In genomic region chr6:67069800-67070315, GRCm38 (mm10) we compare ENCODE assay signal across 8 mouse cellular contexts. TPM values are rescaled to one million over a fixed set of nuclear protein-coding genes. Genes with fewer than 3 reads are reported as not detected.
A peak's percentile ranks its signal among the peaks of the same experiment; 100 is the strongest.
DNase-seq lines count a peak whose midpoint lies in the region; ATAC-seq and TF ChIP-seq lines count a peak whose summit lies in the region.
"Had no signal": no experiment of that assay in that cellular context is flagged by ENCODE, and none has a peak within 500 bp of the region (broad histone marks: within the 10 kb centered on the region; RNA-seq: fewer than 3 reads in every experiment).

No protein-coding gene starts in this region.

- no peak overlapping the region for H3K4me3 ChIP-seq in hindbrain, embryonic 16.5 days (ENCODE audit: low read length)
- H3K4me3 ChIP-seq in hindbrain, embryonic 14.5 days (replicated peaks; ENCODE audit: low read length): no peak overlapping the region
- H3K4me3 ChIP-seq in ES-Bruce4 (ENCODE audit: low read depth, low read length): 0 out of 2 replicates have a peak overlapping the region, but pooled peaks have one; percentile 3
- H3K4me3 ChIP-seq in lung, postnatal 0 days (ENCODE audit: low read depth, low read length): no peak overlapping the region
- H3K4me3 ChIP-seq: limb, embryonic 13.5 days had no signal

- no peak for TF ChIP-seq EP300 in ES-Bruce4 (IDR thresholded peaks at IDR 0.05; ENCODE audit: insufficient read depth, low read depth, low read length)
- TF ChIP-seq EP300 in lung, postnatal 0 days (IDR thresholded peaks at IDR 0.05): no peak

- 58% methylated on average over 9 of the region's 9 CpGs for WGBS in hindbrain, embryonic 16.5 days
- WGBS in hindbrain, embryonic 14.5 days: 69% methylated on average over 9 of the region's 9 CpGs
- WGBS in lung, postnatal 0 days: 43% methylated on average over 9 of the region's 9 CpGs

- TF ChIP-seq POLR2A in ES-Bruce4 (IDR thresholded peaks at IDR 0.05; ENCODE audit: insufficient read depth, low read length): no peak

- TF ChIP-seq CTCF in ES-Bruce4 (IDR thresholded peaks at IDR 0.05; ENCODE audit: low read depth, low read length): no peak
- TF ChIP-seq CTCF in lung, postnatal 0 days (IDR thresholded peaks at IDR 0.05): no peak

- ATAC-seq in hindbrain, embryonic 16.5 days: peak; percentile 81
- no peak; the same call in 1 of the 2 replicates for ATAC-seq in hindbrain, embryonic 14.5 days (ENCODE audit: low FRiP score)
- ATAC-seq in lung, postnatal 0 days: peak; percentile 69
- no peak for ATAC-seq in erythroblast, adult 5-6 weeks (replicated peaks; ENCODE audit: low FRiP score, poor library complexity, severe bottlenecking)

- H3K4me2 ChIP-seq in hindbrain, embryonic 16.5 days (ENCODE audit: low read length): no peak overlapping the region
- H3K4me2 ChIP-seq in hindbrain, embryonic 14.5 days (replicated peaks): no peak overlapping the region
- no peak overlapping the region for H3K4me2 ChIP-seq in lung, postnatal 0 days (replicated peaks; ENCODE audit: low read depth, low read length)
- H3K4me2 ChIP-seq: limb, embryonic 13.5 days had no signal

- H3K4me1 ChIP-seq in hindbrain, embryonic 16.5 days (ENCODE audit: control insufficient read depth, insufficient read depth, low read depth, low read length): no peaks in the 10 kb centered on the region
- no peaks in the 10 kb centered on the region for H3K4me1 ChIP-seq in hindbrain, embryonic 14.5 days (replicated peaks; ENCODE audit: control insufficient read depth, insufficient read depth, low read length)
- H3K4me1 ChIP-seq in ES-Bruce4 (ENCODE audit: control insufficient read depth, insufficient read depth, low read length): peaks cover 3% of the 10 kb centered on the region
- H3K4me1 ChIP-seq in lung, postnatal 0 days (ENCODE audit: insufficient read depth, low read depth, low read length): no peaks in the 10 kb centered on the region
- H3K4me1 ChIP-seq: limb, embryonic 13.5 days had no signal

- no peaks in the 10 kb centered on the region for H3K36me3 ChIP-seq in hindbrain, embryonic 16.5 days (ENCODE audit: control insufficient read depth, insufficient read depth, low read length)
- no peaks in the 10 kb centered on the region for H3K36me3 ChIP-seq in hindbrain, embryonic 14.5 days (replicated peaks; ENCODE audit: control insufficient read depth, insufficient read depth)
- H3K36me3 ChIP-seq in ES-Bruce4 (ENCODE audit: control insufficient read depth, insufficient read depth, low read length, poor library complexity, severe bottlenecking): no peaks in the 10 kb centered on the region
- H3K36me3 ChIP-seq in lung, postnatal 0 days (ENCODE audit: insufficient read depth, low read length): no peaks in the 10 kb centered on the region
- H3K36me3 ChIP-seq: limb, embryonic 13.5 days had no signal

- H3K9me3 ChIP-seq in hindbrain, embryonic 16.5 days (ENCODE audit: control insufficient read depth, low read length): no peaks in the 10 kb centered on the region
- no peaks in the 10 kb centered on the region for H3K9me3 ChIP-seq in hindbrain, embryonic 14.5 days (ENCODE audit: control insufficient read depth, low read length)
- no peaks in the 10 kb centered on the region for H3K9me3 ChIP-seq in ES-Bruce4 (replicated peaks; ENCODE audit: control insufficient read depth, insufficient read depth, low read length, poor library complexity, severe bottlenecking)
- no peaks in the 10 kb centered on the region for H3K9me3 ChIP-seq in lung, postnatal 0 days (ENCODE audit: low read length)
- H3K9me3 ChIP-seq: limb, embryonic 13.5 days had no signal

- DNase-seq in hindbrain, embryonic 14.5 days (ENCODE audit: low spot score): no peak
- peak; percentile 38 to 48 for DNase-seq in B cell, adult 2 months
- peak; percentile 68 for DNase-seq in lung, postnatal 0 days (ENCODE audit: low spot score)
- no peak for DNase-seq in spleen, postnatal 4 days (ENCODE audit: low spot score in 2 of 2)

- H3K27me3 ChIP-seq in hindbrain, embryonic 16.5 days (replicated peaks; ENCODE audit: control insufficient read depth, insufficient read depth, low read length): no peaks in the 10 kb centered on the region
- no peaks in the 10 kb centered on the region for H3K27me3 ChIP-seq in hindbrain, embryonic 14.5 days (ENCODE audit: control insufficient read depth, insufficient read depth, low read length)
- no peaks in the 10 kb centered on the region for H3K27me3 ChIP-seq in ES-Bruce4 (ENCODE audit: control insufficient read depth, insufficient read depth, low read length, poor library complexity, severe bottlenecking)
- H3K27me3 ChIP-seq in lung, postnatal 0 days (replicated peaks; ENCODE audit: insufficient read depth, low read length): no peaks in the 10 kb centered on the region
- H3K27me3 ChIP-seq: limb, embryonic 13.5 days had no signal

- no peak overlapping the region for H3K9ac ChIP-seq in hindbrain, embryonic 16.5 days (ENCODE audit: low read depth, low read length)
- H3K9ac ChIP-seq in hindbrain, embryonic 14.5 days: no peak overlapping the region
- H3K9ac ChIP-seq in ES-Bruce4 (ENCODE audit: low read depth, poor library complexity, severe bottlenecking): no peak overlapping the region
- H3K9ac ChIP-seq in lung, postnatal 0 days (replicated peaks; ENCODE audit: low read depth): no peak overlapping the region
- H3K9ac ChIP-seq: limb, embryonic 13.5 days had no signal

- no peak overlapping the region for H3K27ac ChIP-seq in hindbrain, embryonic 16.5 days (ENCODE audit: low read depth, low read length)
- H3K27ac ChIP-seq in hindbrain, embryonic 14.5 days: no peak overlapping the region
- no peak overlapping the region for H3K27ac ChIP-seq in ES-Bruce4 (ENCODE audit: insufficient read depth, low read length)
- peak overlapping the region; percentile 68 for H3K27ac ChIP-seq in lung, postnatal 0 days (ENCODE audit: low read length)
- H3K27ac ChIP-seq: limb, embryonic 13.5 days had no signal

RNA-seq across cellular contexts. Expression of gene Gadd45a, which starts 32.6 kb away (rescaled TPM):
- 15.3 and 18.5 TPM in 2 replicates for polyA plus RNA-seq in hindbrain, embryonic 16.5 days (2015; fragmentation: Nextera tagmentation; extraction: Ambion mirVana)
- 14.1 and 14.8 TPM in 2 replicates for polyA plus RNA-seq in hindbrain, embryonic 14.5 days (2014; fragmentation: Nextera tagmentation; extraction: Ambion mirVana)
- polyA plus RNA-seq in ES-Bruce4 (2011; ENCODE audit: insufficient read depth, insufficient read length, low read depth, missing spikeins): 89.5 and 90.3 TPM in 2 replicates
- polyA plus RNA-seq in lung, postnatal 0 days (2015; fragmentation: Nextera tagmentation; extraction: Ambion mirVana): 34.7 and 35.7 TPM in 2 replicates
- 401 and 415 TPM in 2 replicates for total RNA-seq in erythroblast, adult 5-6 weeks (2015; ENCODE audit: low replicate concordance)
- total RNA-seq in erythroblast, adult 5-6 weeks (2017; ENCODE audit: low replicate concordance): 648 and 695 TPM in 2 replicates

Comparison
In these comparisons a context has a peak if more than half of its experiments do, and no peak if none do; other contexts are left out.
1. ATAC-seq: peak in hindbrain, embryonic 16.5 days (single experiment) and lung, postnatal 0 days (single experiment); none in hindbrain, embryonic 14.5 days (single experiment) and erythroblast, adult 5-6 weeks (single experiment).
2. DNase-seq: peak in B cell, adult 2 months (2 of 2) and lung, postnatal 0 days (single experiment); none in hindbrain, embryonic 14.5 days (single experiment) and spleen, postnatal 4 days (0 of 2).